Comparison of ENCODE assay signal across 10 mouse cellular contexts in the genomic region with DNA sequence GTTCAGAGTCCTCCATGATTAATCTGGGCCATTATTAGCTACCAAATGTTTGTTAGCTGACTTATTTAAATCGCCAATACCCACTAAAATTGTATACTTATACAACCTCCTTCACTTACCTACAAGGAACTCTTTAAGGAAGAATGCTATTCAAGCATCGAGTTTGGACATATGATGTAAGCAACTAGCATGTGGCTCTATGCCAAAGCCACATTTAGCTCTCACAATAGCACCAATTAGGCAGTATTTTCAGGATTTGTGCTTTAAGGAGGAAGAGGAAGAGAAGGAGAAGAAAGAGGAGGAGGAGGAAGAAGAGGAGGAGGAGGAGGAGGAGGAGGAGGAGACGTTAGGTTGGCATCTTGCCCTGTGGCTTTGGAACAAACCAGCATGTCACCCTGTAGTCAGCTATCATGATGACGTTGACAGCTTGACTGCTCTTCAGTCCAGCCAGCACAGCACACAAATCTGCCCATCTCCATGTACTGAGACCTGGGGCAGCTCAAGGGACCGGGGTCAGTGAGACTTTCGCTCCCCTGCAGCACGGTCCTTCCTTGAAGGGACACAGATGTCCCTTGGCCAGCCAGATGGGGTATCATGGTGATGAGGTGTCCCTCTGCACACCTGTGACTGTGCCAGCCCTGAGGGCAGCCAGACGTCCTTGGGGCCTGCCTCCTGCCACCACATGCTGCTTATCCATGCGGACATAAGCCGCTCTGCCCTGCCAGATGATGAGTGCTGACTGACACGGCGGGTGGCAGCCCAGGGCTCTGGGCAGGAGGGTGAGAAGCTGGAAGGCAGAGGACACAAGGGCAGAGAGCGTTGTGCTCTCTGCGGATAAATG.
DNase-seq lines count a peak whose midpoint lies in the region; ATAC-seq lines count a peak whose summit lies in the region.
"Had no signal": no experiment of that assay in that cellular context is flagged by ENCODE, and none has a peak within 500 bp of the region (broad histone marks: within the 10 kb centered on the region; RNA-seq: fewer than 3 reads in every experiment).

No protein-coding gene starts in this region.

- H3K9ac ChIP-seq in forebrain, embryonic 13.5 days = no peak overlapping the region
- H3K9ac ChIP-seq in neural tube, embryonic 13.5 days = no peak overlapping the region

- peak overlapping the region; percentile 7 for H3K4me3 ChIP-seq in megakaryocyte, embryonic 14.5 days (replicated peaks)
- no peak overlapping the region for H3K4me3 ChIP-seq in forebrain, embryonic 13.5 days
- H3K4me3 ChIP-seq in neural tube, embryonic 13.5 days = no peak overlapping the region

- no peaks in the 10 kb centered on the region for H3K4me1 ChIP-seq in megakaryocyte, embryonic 14.5 days
- H3K4me1 ChIP-seq in forebrain, embryonic 13.5 days = peaks cover 18% of the 10 kb centered on the region
- H3K4me1 ChIP-seq in neural tube, embryonic 13.5 days (replicated peaks) = no peaks in the 10 kb centered on the region

- H3K9me3 ChIP-seq in megakaryocyte, embryonic 14.5 days = peaks cover 10% of the 10 kb centered on the region
- H3K9me3 ChIP-seq in forebrain, embryonic 13.5 days (replicated peaks) = no peaks in the 10 kb centered on the region
- H3K9me3 ChIP-seq in neural tube, embryonic 13.5 days = no peaks in the 10 kb centered on the region

- H3K27me3 ChIP-seq in megakaryocyte, embryonic 14.5 days (replicated peaks) = peaks cover 4% of the 10 kb centered on the region
- no peaks in the 10 kb centered on the region for H3K27me3 ChIP-seq in forebrain, embryonic 13.5 days
- no peaks in the 10 kb centered on the region for H3K27me3 ChIP-seq in neural tube, embryonic 13.5 days

- H3K27ac ChIP-seq in forebrain, embryonic 13.5 days = peak overlapping the region; percentile 27; the same call in 1 of the 2 replicates
- no peak overlapping the region for H3K27ac ChIP-seq in neural tube, embryonic 13.5 days (replicated peaks)

- H3K4me2 ChIP-seq in forebrain, embryonic 13.5 days = 0 out of 2 replicates have a peak overlapping the region, but pooled peaks have one; percentile 12
- no peak overlapping the region for H3K4me2 ChIP-seq in neural tube, embryonic 13.5 days

- peak; percentile 9 for DNase-seq in adrenal gland, postnatal 14 days
- DNase-seq in adrenal gland, postnatal 4 days (ENCODE audit: low spot score in 2 of 2) = no peak
- DNase-seq in spleen, postnatal 10 days (ENCODE audit: low spot score in 2 of 2) = no peak
- DNase-seq: gastrocnemius, postnatal 14 days; kidney, adult 18-20 months had no signal

- 49% methylated on average over 14 of the region's 14 CpGs for WGBS in forebrain, embryonic 13.5 days
- WGBS in neural tube, embryonic 13.5 days = 67% methylated on average over 14 of the region's 14 CpGs

- H3K36me3 ChIP-seq in megakaryocyte, embryonic 14.5 days (replicated peaks; ENCODE audit: low read length) = no peaks in the 10 kb centered on the region
- no peaks in the 10 kb centered on the region for H3K36me3 ChIP-seq in forebrain, embryonic 13.5 days (ENCODE audit: poor library complexity, severe bottlenecking)
- no peaks in the 10 kb centered on the region for H3K36me3 ChIP-seq in neural tube, embryonic 13.5 days

- no peak for ATAC-seq in megakaryocyte, adult 5-6 weeks (ENCODE audit: poor library complexity, severe bottlenecking)
- ATAC-seq in forebrain, embryonic 13.5 days = peak; percentile 75
- peak; percentile 32; the same call in 1 of the 2 replicates for ATAC-seq in neural tube, embryonic 13.5 days (ENCODE audit: low read depth)
- ATAC-seq in granulocyte monocyte progenitor cell, adult 5-6 weeks (replicated peaks; ENCODE audit: poor library complexity, severe bottlenecking) = no peak

Comparison
In these comparisons a context has a peak if more than half of its experiments do, and no peak if none do; other contexts are left out.
1. ATAC-seq: peak in forebrain, embryonic 13.5 days (single experiment) and neural tube, embryonic 13.5 days (single experiment); none in megakaryocyte, adult 5-6 weeks (single experiment) and granulocyte monocyte progenitor cell, adult 5-6 weeks (single experiment).